Mouse (Mus musculus) common myeloid progenitor, adult 5-6 weeks (primary cell): ENCODE measurements around the gene Tmc2. TPM values are rescaled to one million over a fixed set of nuclear protein-coding genes. Genes with fewer than 3 reads are reported as not detected.
A peak's percentile ranks its signal among the peaks of the same experiment; 100 is the strongest.

Experiments used
- ATAC-seq: replicated peaks from 2 replicates; pipeline ENCODE4 v1.8.0; 2016; ENCODE audit warnings: low read depth, mild to moderate bottlenecking, moderate TSS enrichment, inconsistent platforms; ENCODE audit not compliant: poor library complexity, severe bottlenecking
- total RNA-seq: library from RNA; stranded (forward); fragments of 200-1000, 187-1606 nt; gene quantifications from 2 replicates; pipeline ENCODE4 v1.2.3, GENCODE M21; 2017

The Tmc2 gene
- not detected in 2 replicates for total RNA-seq

DNA sequence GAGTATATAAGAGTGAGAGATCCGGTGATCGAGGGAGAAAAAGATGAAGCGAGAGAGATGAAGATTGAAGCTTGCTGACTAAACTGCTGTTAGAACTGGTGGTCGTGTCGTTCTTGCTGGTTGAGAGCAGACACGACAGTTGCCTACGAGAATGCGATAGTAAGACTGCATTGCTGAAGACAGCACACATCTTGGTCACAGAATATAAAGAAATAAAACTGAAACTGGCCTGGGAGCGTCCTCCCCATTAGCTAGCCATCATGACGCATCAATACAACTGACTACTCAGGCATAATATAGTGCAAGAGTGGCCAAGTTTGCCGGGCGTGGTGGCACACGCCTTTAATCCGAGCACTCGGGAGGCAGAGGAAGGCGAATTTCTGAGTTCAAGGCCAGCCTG, at the start of gene Tmc2:
Gene Tmc2 (plus strand): TSS at position 301 of the 400 bp plus-strand sequence.
- ATAC-seq: no peak

DNA sequence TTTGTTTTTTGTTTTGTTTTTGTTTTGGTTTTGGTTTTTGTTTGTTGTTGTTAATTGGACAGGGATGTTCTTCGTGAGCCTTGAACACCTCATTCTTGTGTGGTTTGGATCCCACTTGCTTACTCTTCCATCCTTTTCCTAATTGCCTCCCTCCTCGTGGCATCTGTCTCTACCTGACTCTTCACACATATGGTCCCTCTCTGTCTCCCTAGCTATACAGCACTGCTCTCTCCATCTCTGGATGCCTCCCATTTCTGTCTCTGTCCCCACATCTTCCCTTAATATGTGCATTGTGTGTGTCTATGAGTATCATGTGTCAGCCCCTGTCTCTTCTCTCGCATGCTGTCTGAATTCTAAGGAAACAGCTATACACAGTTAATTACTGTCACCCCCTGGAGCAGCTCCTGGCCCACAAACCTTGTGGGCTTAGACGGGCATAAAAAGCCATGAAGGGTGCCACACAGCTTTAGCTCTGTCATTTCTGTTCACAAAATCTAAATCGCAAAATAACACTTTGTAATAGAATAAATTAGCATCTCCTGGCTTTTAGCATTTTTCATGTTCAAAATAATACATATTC, 48.8 kb upstream of the Tmc2 start:
- ATAC-seq: no peak

DNA sequence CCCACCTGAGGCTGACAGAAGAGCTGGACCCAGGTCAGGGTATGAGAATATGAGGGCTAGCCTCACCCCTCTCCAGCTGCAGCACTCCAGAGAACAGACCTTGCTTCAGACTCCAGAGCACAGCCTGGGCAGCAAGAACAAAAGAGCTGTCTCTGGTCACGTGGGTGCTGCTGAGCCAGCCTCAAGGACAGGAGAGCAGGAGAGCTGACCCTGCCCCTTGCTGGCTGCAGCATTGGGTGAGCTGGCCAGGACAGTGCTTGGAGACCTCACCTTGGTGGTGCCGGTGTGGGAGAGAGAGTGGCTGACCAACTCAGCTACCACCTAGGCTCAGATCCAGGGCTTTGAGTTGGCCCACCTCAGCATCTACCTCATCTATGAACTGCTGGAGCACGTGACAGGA, 39.8 kb upstream of the Tmc2 start:
- no peak for ATAC-seq

DNA sequence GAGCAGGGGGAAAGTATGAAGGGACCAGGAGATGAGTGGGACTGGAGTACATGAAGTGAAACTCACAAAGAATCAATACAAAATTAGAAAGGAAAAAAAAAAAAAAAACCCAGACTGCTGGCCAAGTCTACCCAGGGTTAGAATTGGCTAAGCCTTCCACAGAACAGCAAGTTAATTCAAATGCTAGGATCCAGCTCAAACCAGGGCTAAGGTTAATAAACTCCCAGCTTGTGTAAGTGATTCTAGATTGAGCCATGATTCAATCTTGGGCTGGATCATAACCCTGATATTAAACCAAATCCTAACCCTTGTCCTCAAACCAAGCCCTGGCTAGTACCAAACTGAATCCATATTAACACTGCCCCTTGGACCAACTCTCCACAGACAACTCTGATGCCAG, 39.1 kb upstream of the Tmc2 start:
- no peak for ATAC-seq

DNA sequence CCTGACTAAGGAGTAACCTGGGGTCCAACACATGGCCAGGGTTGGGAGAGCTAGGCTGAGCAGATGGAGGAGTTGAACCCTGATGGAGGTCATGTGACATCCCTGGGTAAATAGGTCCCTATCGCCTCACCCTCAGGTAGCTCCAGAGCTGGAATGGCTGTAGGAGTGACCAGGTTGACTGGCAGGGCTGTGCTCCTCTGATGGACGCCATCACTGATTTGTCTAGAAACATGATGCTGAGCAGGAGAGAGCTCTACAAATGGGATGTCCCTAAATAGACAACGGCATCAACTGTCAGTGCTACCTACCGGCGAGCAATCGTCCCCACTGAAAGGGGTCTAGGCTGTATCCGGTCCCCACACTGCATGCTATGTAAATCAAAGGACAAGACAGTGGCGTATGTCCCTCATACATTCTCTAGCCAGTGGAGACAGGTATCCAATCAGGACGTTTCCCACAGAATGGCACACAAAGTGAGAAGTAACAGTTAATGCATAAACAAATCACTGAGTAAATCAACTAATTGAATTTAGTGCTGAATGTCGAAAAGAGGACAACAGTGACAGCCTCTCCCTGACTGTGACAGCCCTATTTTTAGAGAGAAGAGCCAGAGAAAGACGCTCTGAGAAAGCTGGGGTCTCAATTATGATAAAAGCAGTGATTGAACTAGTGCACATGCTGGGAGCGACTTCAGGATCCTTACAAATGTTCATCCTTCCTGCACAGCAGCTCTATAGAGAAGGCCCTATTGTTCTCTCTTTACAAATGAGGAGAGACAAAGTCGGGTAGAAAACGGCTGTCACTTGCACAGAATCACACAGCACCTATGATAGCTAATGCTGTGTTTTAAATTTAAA, 37.5 kb upstream of the Tmc2 start:
- ATAC-seq: no peak

DNA sequence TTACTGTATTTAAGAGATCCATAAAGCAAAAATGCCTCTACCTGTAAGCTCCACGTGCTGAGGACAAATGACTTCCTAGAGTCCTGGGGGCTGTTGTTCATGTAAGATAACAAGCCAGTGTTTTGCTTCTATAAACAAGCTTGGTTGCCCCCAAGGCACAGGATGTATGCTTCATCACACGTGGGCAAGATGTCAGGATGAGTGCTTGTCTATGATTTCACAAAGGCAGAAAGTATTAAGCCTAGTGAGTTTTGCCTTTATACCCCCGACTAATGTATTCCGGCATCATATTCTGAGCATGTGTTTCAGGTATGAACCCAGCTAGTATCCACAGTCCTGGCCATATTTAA, 36.9 kb upstream of the Tmc2 start:
- no peak for ATAC-seq

DNA sequence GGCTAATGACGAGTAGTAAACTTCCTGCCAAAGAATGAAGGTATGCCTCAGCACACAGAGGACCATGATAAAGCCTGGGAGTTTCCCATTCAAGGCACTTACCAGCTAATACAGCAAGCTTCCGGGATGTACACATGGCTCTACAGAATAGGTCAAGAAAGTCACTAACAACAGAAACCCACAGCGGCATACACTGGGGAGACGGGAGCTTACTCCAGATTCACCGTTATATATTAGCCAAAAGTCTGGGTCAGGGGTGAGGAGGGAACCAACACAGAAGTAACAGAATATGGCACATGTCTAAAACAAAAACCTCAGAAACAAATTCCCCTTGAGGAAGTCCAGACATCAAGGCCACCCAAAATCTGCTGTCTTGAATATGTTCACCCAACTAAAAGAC, 32.3 kb upstream of the Tmc2 start:
- ATAC-seq: no peak

DNA sequence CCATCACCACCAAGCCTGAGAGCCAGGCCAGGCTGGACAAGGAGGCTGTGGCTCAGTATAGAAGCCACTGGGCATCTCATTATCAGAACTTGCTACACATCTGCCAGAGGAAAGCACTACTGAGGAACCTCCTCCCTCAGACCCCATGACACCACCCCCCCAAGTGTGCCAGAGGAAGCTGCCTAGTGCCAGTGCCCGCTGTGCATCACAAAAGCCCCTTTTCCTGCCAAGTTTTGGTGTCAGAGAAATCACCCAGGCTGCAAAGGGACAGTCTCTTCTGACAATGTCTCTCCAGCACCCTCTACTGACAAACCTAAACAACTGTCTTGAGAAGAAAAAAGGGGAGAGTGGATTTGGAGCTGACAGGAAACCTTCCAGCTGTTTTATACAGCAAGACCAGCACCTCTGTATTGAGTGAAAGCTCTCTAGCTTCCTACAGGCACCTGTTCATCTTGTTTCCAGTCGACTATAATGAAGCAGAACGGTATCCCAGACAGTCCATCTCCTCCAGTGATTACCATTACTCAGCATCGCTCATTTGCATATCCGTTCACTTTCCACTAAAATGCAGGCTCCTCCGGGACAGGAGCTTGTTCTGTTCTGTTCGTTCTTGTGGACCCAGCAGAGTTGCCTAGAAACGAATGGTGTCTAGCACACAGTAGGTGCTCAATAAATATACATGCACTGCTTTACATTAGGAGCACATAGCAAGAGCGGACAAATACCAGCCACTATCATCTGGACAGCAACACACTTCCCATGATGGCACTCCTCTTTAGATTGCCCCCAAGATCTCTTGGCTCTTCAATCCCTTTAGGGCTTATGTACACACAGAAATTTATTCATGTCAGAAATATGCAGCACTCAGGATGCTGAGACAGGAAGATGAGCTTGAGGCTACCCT, 28.4 kb upstream of the Tmc2 start:
- ATAC-seq: peak; percentile 54

DNA sequence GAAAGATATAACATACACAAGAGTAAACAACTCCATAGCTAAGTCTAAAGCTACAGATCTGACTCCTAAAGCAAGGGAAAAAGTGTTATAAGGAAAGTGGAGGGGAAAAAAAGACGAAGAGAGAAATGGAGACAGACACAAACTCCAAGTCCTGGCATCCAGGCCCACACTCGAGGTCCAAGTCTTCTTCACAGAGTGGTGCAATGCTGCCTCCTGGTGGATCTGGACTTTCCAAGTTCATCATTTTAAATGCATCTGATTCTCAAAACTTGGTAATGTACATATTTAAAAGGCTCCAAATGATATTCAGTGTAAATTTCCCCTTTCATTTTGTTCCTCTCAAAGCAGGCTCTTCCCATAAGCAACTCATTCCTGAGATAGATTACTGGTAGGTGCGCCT, 27.1 kb upstream of the Tmc2 start:
- ATAC-seq: peak; percentile 71

DNA sequence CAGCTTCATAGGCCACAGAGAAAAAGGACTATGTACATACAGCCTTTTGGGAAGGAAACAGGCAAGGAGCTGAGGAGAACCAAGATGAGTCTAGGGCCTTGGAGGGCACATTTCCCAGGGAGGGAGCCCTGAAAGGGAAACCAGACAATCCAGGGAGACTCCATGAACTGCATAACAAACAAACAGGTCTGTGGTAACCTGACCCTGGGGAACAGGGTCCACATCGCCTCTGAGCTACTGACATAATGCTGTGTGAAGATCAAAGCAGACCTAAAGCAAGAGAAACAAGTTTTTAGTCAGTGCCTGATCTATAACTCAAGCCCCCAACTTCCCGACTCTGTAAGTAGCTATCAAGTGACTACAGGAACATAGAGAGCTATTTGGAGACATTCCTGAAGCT, 23.3 kb upstream of the Tmc2 start:
- no peak for ATAC-seq

DNA sequence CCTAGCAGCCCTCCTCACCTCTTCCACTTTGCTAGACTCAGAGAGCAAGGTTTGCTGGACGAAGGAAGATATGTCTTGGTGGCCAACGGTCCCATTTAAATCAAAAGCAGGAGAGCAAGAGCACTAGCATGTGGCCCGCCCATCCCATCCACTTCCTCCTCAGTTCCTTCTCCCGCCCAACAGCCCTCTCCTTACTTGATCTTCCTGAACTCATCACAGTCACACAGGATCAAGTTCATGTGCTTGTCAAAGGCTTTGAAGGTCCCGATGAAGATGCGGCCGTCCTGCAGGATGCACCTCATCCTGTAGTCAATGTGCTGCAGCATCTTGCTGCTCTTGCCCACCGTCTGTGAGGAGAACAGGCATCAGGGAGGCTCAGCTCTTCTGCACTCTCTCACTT, 18.2 kb upstream of the Tmc2 start:
- ATAC-seq: no peak

DNA sequence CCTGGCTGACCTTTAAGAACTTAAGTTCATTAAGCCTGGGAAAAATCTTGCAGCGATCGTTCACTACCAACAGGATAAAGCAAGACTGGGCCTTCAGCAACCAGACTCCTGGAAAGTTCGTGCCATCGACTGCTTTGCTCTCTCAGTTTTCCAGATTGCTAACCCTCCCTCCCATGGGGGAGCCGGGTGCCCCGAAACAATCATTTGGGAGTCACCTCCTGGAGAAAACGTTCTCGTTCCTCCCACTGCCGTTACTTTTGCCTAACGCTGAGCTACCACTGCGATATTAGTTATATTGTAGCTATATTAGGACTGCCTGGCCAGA, 16.7 kb upstream of the Tmc2 start:
- no peak for ATAC-seq

DNA sequence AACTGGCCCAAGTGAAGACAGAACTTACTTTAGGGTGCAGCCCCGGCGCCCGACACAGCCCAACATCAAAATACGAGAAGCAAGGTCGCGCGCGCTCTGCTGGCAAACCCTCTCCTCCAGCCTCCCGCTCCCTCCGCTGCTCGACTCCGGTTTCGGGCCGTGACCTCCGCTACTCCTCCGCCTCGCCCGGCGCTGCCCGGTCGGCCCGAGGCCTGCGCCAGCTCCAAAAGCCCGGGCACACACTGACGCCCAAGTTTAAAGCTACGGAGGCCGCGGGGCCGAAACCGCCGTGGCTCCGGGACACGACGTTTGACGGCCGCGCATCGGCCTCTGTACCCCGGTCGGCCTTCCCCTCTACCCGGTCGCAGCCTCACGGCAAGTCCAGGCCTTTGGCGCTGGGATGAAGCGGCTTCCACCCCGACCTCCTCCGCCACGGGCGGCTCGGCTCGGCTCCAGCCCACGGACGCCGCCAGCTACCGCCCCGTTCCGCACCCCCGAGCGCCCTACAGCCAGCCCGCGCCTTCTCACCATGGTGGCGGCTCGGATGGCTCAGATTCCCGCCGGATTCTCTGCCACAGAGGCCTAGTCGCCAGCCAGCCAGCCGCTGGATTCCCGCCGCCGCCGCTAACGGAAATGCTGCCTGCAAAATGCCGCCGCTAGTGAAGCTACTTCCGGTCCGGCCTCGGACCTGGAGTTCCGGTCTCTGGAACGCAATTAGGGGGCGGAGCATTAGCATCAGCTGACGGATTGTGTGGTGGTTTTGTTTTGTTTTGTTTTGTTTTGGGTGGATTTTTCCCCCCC, 16.1 kb upstream of the Tmc2 start, which contains the start of gene Snrpb:
Gene Snrpb (minus strand): TSS at position 698 of the 801 bp plus-strand sequence.
- peak; percentile 88 for ATAC-seq

DNA sequence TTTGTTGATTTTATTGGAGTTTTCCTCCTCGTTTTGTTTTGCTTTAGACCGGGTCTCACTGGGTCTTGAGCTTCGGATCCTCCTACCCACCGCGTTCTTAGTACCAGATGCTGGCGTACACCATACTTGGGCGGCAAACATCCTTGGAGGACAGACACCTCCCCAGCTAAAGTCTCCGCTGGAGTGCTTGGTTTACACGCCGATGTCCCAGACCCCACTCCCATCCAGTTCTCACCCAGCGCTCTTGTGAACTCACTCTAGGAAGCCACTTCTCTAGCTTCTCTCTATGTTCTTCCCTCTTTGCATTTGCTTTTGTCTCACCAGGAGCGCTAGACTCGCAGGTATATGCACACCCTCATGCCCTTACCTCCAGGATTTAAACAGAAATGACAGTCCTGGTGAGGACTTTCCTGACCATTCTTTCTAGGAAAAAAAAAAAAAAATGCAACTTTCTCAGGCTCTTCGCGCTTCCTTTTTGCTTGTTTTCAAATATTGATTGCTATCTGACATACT, 15.4 kb upstream of the Tmc2 start:
- ATAC-seq: peak; percentile 57

DNA sequence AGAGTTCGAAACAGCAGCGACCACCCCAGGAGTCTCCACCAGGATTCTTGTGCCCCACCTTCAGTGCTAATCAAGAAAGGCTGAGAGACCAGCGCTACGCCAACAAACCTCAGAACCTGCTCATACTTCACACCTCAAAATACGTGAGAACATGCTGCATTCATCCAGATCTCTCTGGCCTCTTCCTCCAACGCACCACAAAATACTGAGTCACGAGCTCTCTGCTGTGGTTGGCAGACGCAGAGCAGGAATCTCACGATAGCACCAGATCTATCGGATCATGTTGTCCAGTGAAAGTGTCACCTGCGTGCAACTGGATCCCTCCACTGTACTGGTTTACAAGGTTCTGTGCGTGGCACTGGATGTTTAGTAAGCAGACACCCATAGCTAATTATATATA, 6.6 kb upstream of the Tmc2 start:
- no peak for ATAC-seq

DNA sequence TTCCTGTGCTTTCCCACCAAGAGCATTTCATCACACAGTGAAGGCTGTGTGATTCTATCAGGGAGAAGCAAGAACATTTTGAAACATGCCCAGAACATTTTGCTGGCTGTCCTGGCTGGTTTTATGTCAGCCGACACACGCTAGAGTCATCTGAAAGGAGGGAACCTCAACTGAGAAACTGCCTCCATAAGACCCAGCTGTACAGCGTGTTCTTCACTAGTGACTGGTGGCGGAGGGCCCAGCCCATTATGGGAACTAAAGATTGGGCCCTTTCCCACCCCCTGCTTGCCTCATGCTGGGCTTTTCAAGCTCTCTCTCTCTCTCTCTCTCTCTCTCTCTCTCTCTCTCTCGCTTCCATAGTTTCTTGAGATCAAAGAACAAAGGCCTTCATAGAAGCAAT, 6.0 kb downstream of the Tmc2 start:
- no peak for ATAC-seq

DNA sequence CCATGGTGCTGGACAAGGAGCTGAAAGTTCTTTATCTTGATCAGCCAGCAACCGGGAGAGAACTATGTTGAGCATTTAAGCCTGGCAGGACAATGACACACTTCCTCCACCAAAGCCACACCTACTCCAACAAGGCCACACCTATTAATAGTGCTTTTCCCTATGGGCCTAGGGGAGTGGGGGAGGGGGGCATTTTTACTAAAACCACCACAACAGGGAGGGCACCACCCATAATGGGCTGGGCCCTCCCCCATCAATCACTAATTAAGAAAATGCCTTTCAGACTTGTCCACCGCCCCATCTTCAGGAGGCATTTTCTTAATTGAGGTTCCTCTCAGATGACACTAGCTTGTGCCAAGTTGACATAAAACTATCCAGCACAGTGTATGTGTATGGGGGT, 12.4 kb downstream of the Tmc2 start:
- no peak for ATAC-seq

DNA sequence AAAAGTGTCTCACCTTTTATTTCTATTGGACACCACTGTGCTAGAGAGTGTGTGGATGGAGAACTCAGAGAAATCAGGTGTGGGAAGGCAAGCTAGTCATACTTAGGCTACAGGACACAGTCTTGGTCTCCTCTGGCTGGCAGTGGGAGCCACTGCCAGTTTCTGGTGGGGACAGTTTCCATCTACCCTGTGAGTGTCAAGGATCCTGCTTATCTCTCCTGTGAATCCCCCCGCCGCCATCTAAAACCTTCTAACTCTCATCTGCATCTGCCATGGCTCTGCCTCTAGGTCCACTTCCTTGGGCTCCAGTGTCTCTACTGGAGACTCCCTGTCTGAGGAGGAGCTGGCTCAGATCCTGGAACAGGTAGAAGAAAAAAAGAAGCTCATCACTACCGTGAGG, 13.0 kb downstream of the Tmc2 start:
- no peak for ATAC-seq

DNA sequence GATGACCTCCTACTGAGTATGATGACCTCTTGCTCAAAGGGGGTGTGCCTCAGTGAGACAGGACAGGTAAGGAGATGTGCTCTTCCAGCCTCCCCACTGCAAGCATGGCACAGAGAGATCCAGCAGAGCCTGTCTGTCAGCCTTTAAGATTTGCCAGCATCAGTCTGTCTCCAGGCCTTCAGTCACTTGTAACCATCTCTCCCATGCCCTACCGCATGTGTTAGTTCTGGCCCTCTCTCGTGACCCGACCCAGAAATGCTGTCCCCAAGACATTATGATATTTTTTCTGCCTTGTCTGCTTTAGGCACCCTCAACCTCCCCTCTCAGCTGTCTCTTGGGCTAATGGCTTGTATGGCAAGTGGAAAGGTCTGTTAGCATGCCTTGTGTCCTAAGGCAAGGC, 14.6 kb downstream of the Tmc2 start:
- ATAC-seq: no peak

DNA sequence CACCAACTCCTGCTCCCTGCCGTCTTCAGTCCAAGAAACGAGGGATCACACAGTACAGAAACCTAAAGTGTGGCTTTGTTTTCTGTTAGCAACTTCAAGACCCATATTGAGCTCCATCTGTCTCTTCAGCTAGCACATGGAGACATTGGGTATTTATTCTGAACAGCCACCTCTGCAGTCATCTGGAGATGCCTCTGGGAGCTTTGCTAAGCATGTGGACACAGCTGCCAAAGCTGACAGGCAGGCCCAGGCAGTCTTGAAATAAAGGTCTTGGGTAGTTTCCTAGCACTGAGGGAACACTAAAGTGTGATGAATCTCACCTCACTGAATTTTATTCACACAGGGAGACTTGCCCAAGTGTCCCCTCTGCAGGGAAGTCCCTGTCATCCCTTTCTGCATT, 16.6 kb downstream of the Tmc2 start:
- ATAC-seq: no peak
